Mouse (Mus musculus) liver, embryonic 14.5 days (tissue): ENCODE results near the gene Atp7b. TPM values are rescaled to one million over a fixed set of nuclear protein-coding genes. Genes with fewer than 3 reads are reported as not detected.
A peak's percentile ranks its signal among the peaks of the same experiment; 100 is the strongest.

Source experiments
- ATAC-seq: fragments of 200-750 bp; cut with Nextera tagmentation; 2 replicates; pipeline ENCODE4 v1.8.0; 2017; ENCODE audit warnings: moderate number of reproducible peaks, mild to moderate bottlenecking, moderate library complexity; ENCODE audit not compliant: insufficient read depth
- DNase-seq, 3 experiments: peaks; one replicate each; pipeline ENCODE4 v3.0.0-alpha.2; 2012 to 2013; ENCODE audit warnings: low read depth in 3 of 3, low spot score in 3 of 3
- H3K27ac ChIP-seq: fragments of 300-500 bp; sonication (generic); 2 replicates; pipeline ENCODE4 v1.5.1; 2014; ENCODE audit warnings: moderate library complexity, mild to moderate bottlenecking, control low read depth, inconsistent platforms
- H3K27me3 ChIP-seq: fragments of 300-500 bp; sonication (generic); 2 replicates; pipeline ENCODE4 v1.6.1; 2014; ENCODE audit warnings: mild to moderate bottlenecking, low read length, moderate library complexity; ENCODE audit not compliant: control insufficient read depth, insufficient read depth
- H3K36me3 ChIP-seq: fragments of 300-500 bp; sonication (generic); replicated peaks from 2 replicates; pipeline ENCODE4 v1.6.1; 2014; ENCODE audit warnings: low read depth; ENCODE audit not compliant: control insufficient read depth, insufficient read depth
- H3K4me1 ChIP-seq, 2 experiments: fragments of 200-500 bp in 1 of 2; fragments of 300-500 bp in 1 of 2; sonication (generic) in 1 of 2; replicated peaks; 2 replicates each; pipeline ENCODE4 v1.6.1; 2012 to 2014; ENCODE audit warnings: antibody characterized with exemption in 1 of 2, inconsistent platforms in 1 of 2, low read length in 1 of 2; ENCODE audit not compliant: control insufficient read depth in 2 of 2, insufficient read depth in 2 of 2
- H3K4me2 ChIP-seq: fragments of 300-500 bp; sonication (generic); 2 replicates; pipeline ENCODE4 v1.6.1; 2014; ENCODE audit warnings: low read depth, mild to moderate bottlenecking, control low read depth, moderate library complexity
- H3K4me3 ChIP-seq, 2 experiments: fragments of 200-500 bp in 1 of 2; fragments of 300-500 bp in 1 of 2; sonication (generic) in 1 of 2; 2 replicates each; pipeline ENCODE4 v1.5.1; 2012 to 2014; ENCODE audit warnings: low read depth in 2 of 2, low read length in 2 of 2, mild to moderate bottlenecking in 2 of 2, control low read depth in 1 of 2, inconsistent platforms in 1 of 2, moderate library complexity in 1 of 2; ENCODE audit not compliant: insufficient read depth in 1 of 2
- H3K9ac ChIP-seq: fragments of 300-500 bp; sonication (generic); replicated peaks from 2 replicates; pipeline ENCODE4 v1.6.1; 2014; ENCODE audit warnings: mild to moderate bottlenecking, control low read depth, moderate library complexity
- H3K9me3 ChIP-seq: fragments of 300-500 bp; sonication (generic); 2 replicates; pipeline ENCODE4 v1.6.1; 2016; ENCODE audit warnings: low read length, mixed read lengths; ENCODE audit not compliant: control insufficient read depth
- CTCF ChIP-seq: IDR thresholded peaks from 2 replicates; pipeline ENCODE4 v1.5.1; 2016; ENCODE audit warnings: antibody characterized with exemption, low read depth, control low read depth
- EP300 ChIP-seq: IDR thresholded peaks from 2 replicates; pipeline ENCODE4 v1.6.1; 2016; ENCODE audit warnings: antibody characterized with exemption, low read depth
- WGBS: fragments of 180-500 bp; shearing (Covaris S2); extraction: QIAGEN DNeasy Blood & Tissue Kit; methylation state at CpG from one replicate; pipeline ENCODE4 v1.1.7; 2014; ENCODE audit not compliant: insufficient replicate concordance; 5-methylcytosine and 5-hydroxymethylcytosine counted together
- polyA plus RNA-seq, 2 experiments: library from polyadenylated mRNA; depleted of rRNA in 1 of 2; stranded (reverse) in 1 of 2; unstranded in 1 of 2; fragments of >200 nt; fragmentation: Nextera tagmentation in 1 of 2; extraction: Ambion mirVana in 1 of 2; gene quantifications; 2 replicates each; pipeline versions ENCODE4 v1.2.1 to v1.2.3; 2012 to 2014

Atp7b gene
- polyA plus RNA-seq, 2 experiments = 9.4 to 10.4 TPM

DNA sequence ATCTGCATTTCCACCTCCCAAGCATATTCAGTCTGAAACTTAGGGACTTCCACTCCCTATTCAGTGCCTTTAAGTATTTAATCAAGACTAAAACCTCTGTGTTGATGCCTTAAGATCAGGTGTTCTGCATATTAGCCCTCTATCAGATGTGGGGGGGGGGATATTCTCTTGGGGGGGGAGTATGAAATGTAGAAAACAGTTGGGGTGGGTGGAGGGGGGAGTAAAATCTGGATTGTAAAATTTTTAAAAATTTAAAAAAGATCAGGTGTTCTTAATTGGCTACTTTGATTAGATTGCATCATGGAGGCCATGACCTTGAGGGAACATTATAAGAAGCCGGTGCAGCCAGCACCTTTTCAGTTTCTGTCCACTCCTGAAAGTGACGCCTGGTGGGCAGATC lies 101.7 kb downstream of the Atp7b start, which contains the start of gene Fam90a1a:
Gene Fam90a1a (plus strand): TSS at position 301 of the 400 bp plus-strand sequence.
- Histone ChIP-seq H3K4me3 (no peak within 1 kb of the TSS), H3K27ac (no peak within 1 kb of the TSS), H3K4me1 (no peaks in the 10 kb centered on the region), H3K27me3 (no peaks in the 10 kb centered on the region), H3K4me2 (no peak within 1 kb of the TSS), H3K9ac (no peak within 1 kb of the TSS), H3K9me3 (no peaks in the 10 kb centered on the region), H3K36me3 (no peaks in the 10 kb centered on the region)
- ATAC-seq = no peak
- DNase-seq = no peak
- WGBS = 63% methylated on average over 2 of the region's 2 CpGs
- no peak for TF ChIP-seq EP300
- no peak for TF ChIP-seq CTCF

DNA sequence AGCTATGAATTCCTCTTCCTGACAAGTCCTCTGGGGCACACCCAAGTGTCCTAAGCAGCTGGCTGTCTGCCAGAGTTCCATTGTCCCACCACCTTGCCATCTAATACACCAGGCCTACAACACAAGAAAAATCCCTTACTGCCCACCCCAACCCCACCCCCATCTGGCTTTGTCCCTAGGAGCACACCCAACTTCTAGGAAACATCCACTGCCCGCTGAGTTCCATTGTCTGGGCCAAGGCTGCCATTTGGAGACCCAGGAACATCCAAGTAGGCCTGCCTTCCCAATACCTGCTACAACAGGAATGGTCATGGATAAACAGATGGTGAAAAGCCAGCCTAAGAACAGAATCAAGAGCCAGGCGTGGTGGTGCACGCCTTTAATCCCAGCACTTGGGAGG lies 103.8 kb downstream of the Atp7b start:
- Histone ChIP-seq H3K4me3 (no peak overlapping the region), H3K9me3 (no peaks in the 10 kb centered on the region), H3K27me3 (no peaks in the 10 kb centered on the region), H3K4me2 (no peak overlapping the region), H3K9ac (no peak overlapping the region), H3K4me1 (no peaks in the 10 kb centered on the region), H3K27ac (no peak overlapping the region), H3K36me3 (no peaks in the 10 kb centered on the region)
- 75% methylated on average over 3 of the region's 3 CpGs for WGBS
- no peak for ATAC-seq
- TF ChIP-seq CTCF (no peak), EP300 (no peak)
- DNase-seq = no peak

DNA sequence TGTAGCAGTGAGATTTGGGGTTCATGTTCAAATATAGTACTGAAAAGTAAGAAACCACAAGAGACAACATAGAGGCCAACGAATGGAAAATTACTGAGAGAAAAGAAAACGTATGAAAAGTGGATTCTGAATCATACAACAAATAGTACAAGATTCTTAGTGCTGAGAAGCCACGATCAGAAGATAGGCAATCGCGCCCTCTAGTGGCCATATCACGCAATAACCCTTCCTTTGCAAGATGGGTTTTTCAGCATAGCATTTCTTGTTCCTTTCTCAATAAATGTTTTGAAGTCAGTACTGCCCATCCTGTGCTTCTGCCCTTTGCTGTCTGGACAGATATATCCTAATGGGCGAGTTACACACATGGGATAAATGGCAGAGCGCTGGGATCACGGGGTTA lies 104.8 kb downstream of the Atp7b start:
- no peak for TF ChIP-seq EP300
- TF ChIP-seq CTCF = peak; percentile 82
- Histone ChIP-seq H3K9ac (no peak overlapping the region), H3K27me3 (no peaks in the 10 kb centered on the region), H3K36me3 (no peaks in the 10 kb centered on the region), H3K4me1 (no peaks in the 10 kb centered on the region), H3K27ac (no peak overlapping the region), H3K9me3 (no peaks in the 10 kb centered on the region), H3K4me3 (no peak overlapping the region), H3K4me2 (no peak overlapping the region)
- 4% methylated on average over 9 of the region's 9 CpGs for WGBS
- DNase-seq (peak; percentile 4 to 14 (median 13)), ATAC-seq (no peak)

DNA sequence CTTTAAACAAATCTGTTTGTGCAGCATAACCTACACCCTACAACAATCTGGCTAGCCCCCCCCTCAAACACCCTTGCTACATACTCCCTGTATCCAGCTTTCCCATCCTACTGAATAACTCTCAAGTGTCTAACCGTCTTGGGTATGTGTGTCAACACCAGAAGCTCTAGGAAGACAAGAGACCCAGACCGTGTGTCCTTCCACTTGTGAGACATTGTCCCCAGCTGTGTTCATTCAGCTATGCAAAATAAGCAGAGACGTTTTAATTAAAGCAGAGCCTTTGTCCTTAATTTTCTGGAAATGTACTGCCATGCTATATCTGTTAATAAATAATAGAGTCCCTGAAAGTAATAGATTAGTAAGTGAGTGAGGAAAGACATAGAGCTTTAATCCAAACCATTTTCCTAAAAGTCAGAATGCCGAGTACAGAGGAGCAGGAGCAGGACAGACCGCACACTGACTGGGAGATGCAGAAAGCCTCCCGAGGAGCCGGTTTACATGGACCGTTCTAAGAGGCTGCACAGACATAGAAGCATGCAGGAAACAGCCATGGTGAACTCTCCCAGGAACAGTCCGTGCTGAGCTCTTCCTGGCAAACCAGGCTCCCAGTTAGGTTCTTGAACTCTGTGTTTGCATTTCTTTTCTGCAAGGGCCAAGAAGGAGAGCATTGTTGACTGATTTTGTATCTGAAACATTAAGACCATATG lies 112.6 kb downstream of the Atp7b start:
- no peak overlapping the region for H3K4me2 ChIP-seq
- ATAC-seq = no peak
- TF ChIP-seq CTCF = no peak
- no peak for TF ChIP-seq EP300
- no peak overlapping the region for H3K9ac ChIP-seq
- 62% methylated on average over 9 of the region's 9 CpGs for WGBS
- no peak for DNase-seq
- H3K4me1 ChIP-seq = no peaks in the 10 kb centered on the region
- no peak overlapping the region for H3K4me3 ChIP-seq
- H3K9me3 ChIP-seq = no peaks in the 10 kb centered on the region
- no peaks in the 10 kb centered on the region for H3K27me3 ChIP-seq
- no peak overlapping the region for H3K27ac ChIP-seq
- no peaks in the 10 kb centered on the region for H3K36me3 ChIP-seq

DNA sequence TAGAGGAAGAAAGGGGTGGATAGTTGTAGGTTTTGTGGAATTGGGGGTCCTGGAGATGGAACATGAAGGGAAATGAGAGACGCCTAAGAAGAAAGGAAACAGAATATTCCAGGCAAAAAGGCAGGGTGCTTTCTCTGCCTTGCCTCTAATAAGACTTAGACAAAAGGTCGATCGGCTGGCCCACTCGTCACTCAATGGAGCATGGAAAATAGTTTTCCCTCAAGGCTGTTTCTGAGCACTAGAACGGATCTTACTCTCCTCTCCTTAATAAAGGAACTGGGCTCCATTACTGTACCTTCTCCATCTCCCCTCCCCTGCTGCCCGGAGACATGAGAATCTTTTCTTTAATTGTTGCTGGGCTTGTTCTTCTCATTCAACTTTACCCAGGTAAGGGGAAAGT lies 113.6 kb downstream of the Atp7b start, which contains the start of gene Defb13:
Gene Defb13 (plus strand): TSS at position 301 of the 400 bp plus-strand sequence.
- Histone ChIP-seq H3K27ac (no peak within 1 kb of the TSS), H3K9ac (no peak within 1 kb of the TSS), H3K4me1 (no peaks in the 10 kb centered on the region), H3K4me3 (no peak within 1 kb of the TSS), H3K4me2 (no peak within 1 kb of the TSS), H3K9me3 (no peaks in the 10 kb centered on the region), H3K27me3 (no peaks in the 10 kb centered on the region), H3K36me3 (no peaks in the 10 kb centered on the region)
- TF ChIP-seq CTCF = no peak
- no peak for TF ChIP-seq EP300
- 65% methylated on average over 6 of the region's 6 CpGs for WGBS
- ATAC-seq (no peak), DNase-seq (no peak)

Other genes starting within 250 kb of the Atp7b start
- not detected in 2 replicates for gene Defb50, start 236.8 kb downstream of the Atp7b start, polyA plus RNA-seq (2012; rRNA removed)
- not detected in 2 replicates for gene Defb50, start 236.8 kb downstream of the Atp7b start, polyA plus RNA-seq (2014; fragmentation: Nextera tagmentation; extraction: Ambion mirVana)
- not detected in 2 replicates for gene Defb2, start 220.4 kb downstream of the Atp7b start, polyA plus RNA-seq (2012; rRNA removed)
- gene Defb2, start 220.4 kb downstream of the Atp7b start, polyA plus RNA-seq (2014; fragmentation: Nextera tagmentation; extraction: Ambion mirVana) = not detected in 2 replicates
- not detected in 2 replicates for gene Defb10, start 201.4 kb downstream of the Atp7b start, polyA plus RNA-seq (2012; rRNA removed)
- gene Defb10, start 201.4 kb downstream of the Atp7b start, polyA plus RNA-seq (2014; fragmentation: Nextera tagmentation; extraction: Ambion mirVana) = not detected in 2 replicates
- gene Defb9, start 174.9 kb downstream of the Atp7b start, polyA plus RNA-seq (2012; rRNA removed) = not detected in 2 replicates
- not detected in 2 replicates for gene Defb9, start 174.9 kb downstream of the Atp7b start, polyA plus RNA-seq (2014; fragmentation: Nextera tagmentation; extraction: Ambion mirVana)
- not detected in 2 replicates for gene Defb11, start 153.9 kb downstream of the Atp7b start, polyA plus RNA-seq (2012; rRNA removed)
- not detected in 2 replicates for gene Defb11, start 153.9 kb downstream of the Atp7b start, polyA plus RNA-seq (2014; fragmentation: Nextera tagmentation; extraction: Ambion mirVana)
- gene Defb15, start 127.6 kb downstream of the Atp7b start, polyA plus RNA-seq (2012; rRNA removed) = not detected in 2 replicates
- gene Defb15, start 127.6 kb downstream of the Atp7b start, polyA plus RNA-seq (2014; fragmentation: Nextera tagmentation; extraction: Ambion mirVana) = not detected in 2 replicates
- not detected in 2 replicates for gene Defb35, start 122.0 kb downstream of the Atp7b start, polyA plus RNA-seq (2012; rRNA removed)
- not detected in 2 replicates for gene Defb35, start 122.0 kb downstream of the Atp7b start, polyA plus RNA-seq (2014; fragmentation: Nextera tagmentation; extraction: Ambion mirVana)
- gene Defb13, start 113.5 kb downstream of the Atp7b start, polyA plus RNA-seq (2012; rRNA removed) = not detected in 2 replicates
- not detected in 2 replicates for gene Defb13, start 113.5 kb downstream of the Atp7b start, polyA plus RNA-seq (2014; fragmentation: Nextera tagmentation; extraction: Ambion mirVana)
- not detected in 2 replicates for gene Fam90a1a, start 101.6 kb downstream of the Atp7b start, polyA plus RNA-seq (2012; rRNA removed)
- not detected in 2 replicates for gene Fam90a1a, start 101.6 kb downstream of the Atp7b start, polyA plus RNA-seq (2014; fragmentation: Nextera tagmentation; extraction: Ambion mirVana)
- not detected in 2 replicates for gene Ccdc70, start 90.5 kb downstream of the Atp7b start, polyA plus RNA-seq (2012; rRNA removed)
- not detected in 2 replicates for gene Ccdc70, start 90.5 kb downstream of the Atp7b start, polyA plus RNA-seq (2014; fragmentation: Nextera tagmentation; extraction: Ambion mirVana)
- gene Alg11, start 416 bp upstream of the Atp7b start, polyA plus RNA-seq (2012; rRNA removed) = 2.3 and 3.1 TPM in 2 replicates
- 5.1 and 5.4 TPM in 2 replicates for gene Alg11, start 416 bp upstream of the Atp7b start, polyA plus RNA-seq (2014; fragmentation: Nextera tagmentation; extraction: Ambion mirVana)
- gene Nek5, start 64.7 kb upstream of the Atp7b start, polyA plus RNA-seq (2012; rRNA removed) = 0.07 TPM in 1 of 2 replicates, not detected in the other
- 0.08 TPM in 1 of 2 replicates, not detected in the other for gene Nek5, start 64.7 kb upstream of the Atp7b start, polyA plus RNA-seq (2014; fragmentation: Nextera tagmentation; extraction: Ambion mirVana)
- 0.92 and 1.8 TPM in 2 replicates for gene Nek3, start 106.1 kb upstream of the Atp7b start, polyA plus RNA-seq (2012; rRNA removed)
- gene Nek3, start 106.1 kb upstream of the Atp7b start, polyA plus RNA-seq (2014; fragmentation: Nextera tagmentation; extraction: Ambion mirVana) = 1.4 and 1.7 TPM in 2 replicates
- gene Ckap2, start 125.5 kb upstream of the Atp7b start, polyA plus RNA-seq (2012; rRNA removed) = 13.7 and 21.7 TPM in 2 replicates
- gene Ckap2, start 125.5 kb upstream of the Atp7b start, polyA plus RNA-seq (2014; fragmentation: Nextera tagmentation; extraction: Ambion mirVana) = 21.6 and 22.4 TPM in 2 replicates
- 3.2 and 4.9 TPM in 2 replicates for gene Vps36, start 132.5 kb upstream of the Atp7b start, polyA plus RNA-seq (2012; rRNA removed)
- 7.8 and 8.4 TPM in 2 replicates for gene Vps36, start 132.5 kb upstream of the Atp7b start, polyA plus RNA-seq (2014; fragmentation: Nextera tagmentation; extraction: Ambion mirVana)
- 0.80 and 0.94 TPM in 2 replicates for gene Thsd1, start 167.0 kb upstream of the Atp7b start, polyA plus RNA-seq (2012; rRNA removed)
- 1.1 and 1.3 TPM in 2 replicates for gene Thsd1, start 167.0 kb upstream of the Atp7b start, polyA plus RNA-seq (2014; fragmentation: Nextera tagmentation; extraction: Ambion mirVana)
- not detected in 2 replicates for gene Tpte, start 223.1 kb upstream of the Atp7b start, polyA plus RNA-seq (2012; rRNA removed)
- gene Tpte, start 223.1 kb upstream of the Atp7b start, polyA plus RNA-seq (2014; fragmentation: Nextera tagmentation; extraction: Ambion mirVana) = not detected in 2 replicates